7 mouse cellular contexts compared by ENCODE assay signal in genomic region chr17:17625887-17626679, GRCm38 (mm10). TPM values are rescaled to one million over a fixed set of nuclear protein-coding genes. Genes with fewer than 3 reads are reported as not detected.
DNase-seq lines count a peak whose midpoint lies in the region; ATAC-seq and TF ChIP-seq lines count a peak whose summit lies in the region.

No protein-coding gene starts in this region.

- TF ChIP-seq CTCF in cortical plate, adult 2 months (IDR thresholded peaks at IDR 0.05; ENCODE audit: extremely low read depth, insufficient read depth, low read length) = no peak
- TF ChIP-seq CTCF in small intestine, adult 2 months (IDR thresholded peaks at IDR 0.05; ENCODE audit: extremely low read depth, insufficient read length, insufficient replicate concordance, low read depth, low read length) = no peak

- H3K4me1 ChIP-seq in lung, embryonic 15.5 days = peaks cover 13% of the 10 kb centered on the region
- H3K4me1 ChIP-seq in cortical plate, adult 2 months (ENCODE audit: control insufficient read depth, insufficient read depth, low read length) = no peaks in the 10 kb centered on the region
- H3K4me1 ChIP-seq in limb, embryonic 10.5 days = peaks cover 27% of the 10 kb centered on the region
- H3K4me1 ChIP-seq in small intestine, adult 2 months (ENCODE audit: control insufficient read depth, insufficient read depth, insufficient read length, low read length) = peaks cover 2% of the 10 kb centered on the region; the same call in 1 of the 2 replicates

- no peaks in the 10 kb centered on the region for H3K9me3 ChIP-seq in lung, embryonic 15.5 days
- H3K9me3 ChIP-seq in limb, embryonic 10.5 days (replicated peaks) = no peaks in the 10 kb centered on the region

- H3K36me3 ChIP-seq in lung, embryonic 15.5 days = no peaks in the 10 kb centered on the region
- H3K36me3 ChIP-seq in limb, embryonic 10.5 days = no peaks in the 10 kb centered on the region
- H3K36me3 ChIP-seq in small intestine, adult 2 months (ENCODE audit: control insufficient read depth, insufficient read depth, low read length) = no peaks in the 10 kb centered on the region

- WGBS in lung, embryonic 15.5 days = 39% methylated on average over 7 of the region's 7 CpGs
- WGBS in limb, embryonic 10.5 days = 63% methylated on average over 7 of the region's 7 CpGs
- WGBS in small intestine, adult 2 months = 47% methylated on average over 7 of the region's 7 CpGs

- H3K27ac ChIP-seq in lung, embryonic 15.5 days = peak overlapping the region; percentile 100
- peak overlapping the region; percentile 99 for H3K27ac ChIP-seq in cortical plate, adult 2 months (ENCODE audit: insufficient read depth, low read length)
- H3K27ac ChIP-seq in limb, embryonic 10.5 days = peak overlapping the region; percentile 93
- H3K27ac ChIP-seq in small intestine, adult 2 months (ENCODE audit: insufficient read depth, low read depth, low read length) = peak overlapping the region; percentile 100

- no peaks in the 10 kb centered on the region for H3K27me3 ChIP-seq in lung, embryonic 15.5 days
- no peaks in the 10 kb centered on the region for H3K27me3 ChIP-seq in limb, embryonic 10.5 days (ENCODE audit: low read depth, poor library complexity, severe bottlenecking)
- no peaks in the 10 kb centered on the region for H3K27me3 ChIP-seq in small intestine, adult 2 months (ENCODE audit: control insufficient read depth, insufficient read depth, low read length)

- no peak for ATAC-seq in lung, embryonic 15.5 days (ENCODE audit: borderline replicate concordance, extremely low read depth, low FRiP score, low TSS enrichment)

- peak overlapping the region; percentile 79 for H3K4me2 ChIP-seq in lung, embryonic 15.5 days

- H3K4me3 ChIP-seq in lung, embryonic 15.5 days = peak overlapping the region; percentile 89
- H3K4me3 ChIP-seq in cortical plate, adult 2 months (ENCODE audit: insufficient read depth, low read length) = peak overlapping the region; percentile 65
- peak overlapping the region; percentile 73 for H3K4me3 ChIP-seq in limb, embryonic 10.5 days
- H3K4me3 ChIP-seq in small intestine, adult 2 months (ENCODE audit: low read depth, low read length) = no peak overlapping the region

- no peak for TF ChIP-seq POLR2A in cortical plate, adult 2 months (IDR thresholded peaks at IDR 0.05; ENCODE audit: extremely low read depth, insufficient read depth, low read length)
- TF ChIP-seq POLR2A in small intestine, adult 2 months (IDR thresholded peaks at IDR 0.05; ENCODE audit: low read depth, low read length) = no peak

- DNase-seq in lung, postnatal 36 days = no peak
- no peak for DNase-seq in limb, embryonic 10.5 days (ENCODE audit: low spot score)
- DNase-seq in spleen, adult 18-20 months = no peak
- no peak for DNase-seq in cerebellum, postnatal 25 days

- peak overlapping the region; percentile 94 for H3K9ac ChIP-seq in lung, embryonic 15.5 days

RNA-seq across cellular contexts. Expression of gene Lnpep, which starts 1.2 kb away (rescaled TPM):
- polyA plus RNA-seq in lung, embryonic 15.5 days (2015; fragmentation: Nextera tagmentation; extraction: Ambion mirVana) = 6.1 and 7.5 TPM in 2 replicates
- polyA plus RNA-seq in cortical plate, adult 2 months (2012; rRNA removed) = 21.1 and 21.2 TPM in 2 replicates
- polyA plus RNA-seq in limb, embryonic 10.5 days (2016; fragmentation: Nextera tagmentation; extraction: Ambion mirVana) = 8.4 and 10.1 TPM in 2 replicates
- 1.8 and 3.4 TPM in 2 replicates for polyA plus RNA-seq in small intestine, adult 2 months (2012; rRNA removed)
